Mouse (Mus musculus) frontal cortex, postnatal 25 days (tissue): ENCODE data around the gene F11r.
"Not testable (repeated sequence)": the region's sequence is repeated elsewhere in the genome, so short reads cannot be mapped to it uniquely, and the experiment has no call there.

Experiments used
- DNase-seq, 2 experiments: peaks; one replicate each; pipeline ENCODE4 v3.0.0; 2022; ENCODE audit warnings: low spot score in 2 of 2

F11r gene

GRCm38 (mm10) chr1:171470896-171471295, 33.6 kb downstream of the F11r start:
- DNase-seq, result no peak

GRCm38 (mm10) chr1:171471452-171471851, 34.1 kb downstream of the F11r start:
- no peak for DNase-seq

GRCm38 (mm10) chr1:171471941-171472340, 34.6 kb downstream of the F11r start:
- DNase-seq, result not testable (repeated sequence)

GRCm38 (mm10) chr1:171473506-171473905, 36.2 kb downstream of the F11r start:
- DNase-seq, result no peak

- DNase-seq, result no peak
Measured at GRCm38 (mm10) chr1:171473920-171474640, 36.7 kb downstream of the F11r start.

- no peak for DNase-seq
Measured at GRCm38 (mm10) chr1:171477123-171477522, 39.8 kb downstream of the F11r start.

- DNase-seq, result no peak
Measured at GRCm38 (mm10) chr1:171477758-171478545, 40.6 kb downstream of the F11r start.

- DNase-seq, result peak; percentile 66 to 68
Measured at GRCm38 (mm10) chr1:171478968-171479367, 41.6 kb downstream of the F11r start.

- DNase-seq, result no peak
Measured at GRCm38 (mm10) chr1:171494241-171494640, 56.9 kb downstream of the F11r start.

GRCm38 (mm10) chr1:171495371-171495770, 58.0 kb downstream of the F11r start:
- DNase-seq, result no peak

GRCm38 (mm10) chr1:171499856-171500255, 62.5 kb downstream of the F11r start:
- no peak for DNase-seq

- DNase-seq, result no peak
Measured at GRCm38 (mm10) chr1:171501016-171501610, 63.8 kb downstream of the F11r start.

GRCm38 (mm10) chr1:171501636-171502080, 64.3 kb downstream of the F11r start:
- DNase-seq, result no peak

- no peak for DNase-seq
Measured at GRCm38 (mm10) chr1:171502388-171503249, 65.3 kb downstream of the F11r start.

- peak; percentile 82 to 92 for DNase-seq
Measured at GRCm38 (mm10) chr1:171503250-171503591, 65.9 kb downstream of the F11r start, which contains the start of gene Alyref2. Gene Alyref2, plus strand, starts transcription at chr1:171503478.

- DNase-seq, result peak; percentile 34 to 42
Measured at GRCm38 (mm10) chr1:171503592-171504291, 66.4 kb downstream of the F11r start.

- DNase-seq, result no peak
Measured at GRCm38 (mm10) chr1:171504586-171504985, 67.3 kb downstream of the F11r start.

GRCm38 (mm10) chr1:171513234-171513633, 75.9 kb downstream of the F11r start:
- DNase-seq, result no peak

- DNase-seq, result no peak
Measured at GRCm38 (mm10) chr1:171513760-171514159, 76.4 kb downstream of the F11r start.
